Mouse (Mus musculus): ENCODE results near the gene Wnt16. TPM values are rescaled to one million over a fixed set of nuclear protein-coding genes. Genes with fewer than 3 reads are reported as not detected.

Gene Wnt16
- total RNA-seq, 2 experiments from 2014 or later, result 0.69 to 1.2 TPM

- intact Hi-C loops (cut with DNase I), result loop anchor here (10.0 kb wide), 1 partner anchor 948 kb away; the partner anchor contains the start of gene Fezf1
- DNase-seq (ENCODE audit: low spot score in 2 of 2), result no peak
These were observed 9.0 kb downstream of the Wnt16 start for GRCm38 (mm10) chr6:22297028-22297427.

DNA sequence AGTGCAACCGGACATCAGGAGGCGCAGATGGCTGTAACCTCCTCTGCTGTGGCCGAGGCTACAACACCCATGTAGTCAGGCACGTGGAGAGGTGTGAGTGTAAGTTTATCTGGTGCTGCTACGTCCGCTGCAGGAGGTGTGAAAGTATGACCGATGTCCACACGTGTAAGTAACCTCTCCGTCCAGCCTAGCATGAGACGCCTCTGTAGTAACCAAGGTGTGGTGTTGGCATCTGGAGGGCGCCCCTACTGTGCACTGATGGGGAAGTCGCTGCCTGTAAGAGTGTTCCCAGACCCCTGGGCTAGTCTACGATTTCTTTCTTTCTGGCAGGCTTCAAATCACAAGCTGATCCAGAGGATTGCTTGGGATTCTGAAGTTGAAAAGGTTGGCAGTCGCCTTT is 10.0 kb downstream of the Wnt16 start:
- intact Hi-C loops (cut with DNase I), result loop anchor here (10.0 kb wide), 1 partner anchor 947 kb away; the partner anchor contains the start of gene Fezf1
- DNase-seq (ENCODE audit: low spot score in 2 of 2), result no peak

- peak; percentile 65 to 78 for DNase-seq (ENCODE audit: low spot score in 2 of 2)
- intact Hi-C loops (cut with DNase I), result loop anchor here (1.0 to 5.0 kb wide), 3 partner anchors 169 to 657 kb away; no protein-coding TSS in a partner anchor
These were observed 37.5 kb downstream of the Wnt16 start for GRCm38 (mm10) chr6:22325364-22326072.

GRCm38 (mm10) chr6:22326289-22326688 is 38.3 kb downstream of the Wnt16 start:
- DNase-seq (ENCODE audit: low spot score in 2 of 2), result no peak
- intact Hi-C loops (cut with DNase I), result loop anchor here (5.0 kb wide), 2 partner anchors 204 to 656 kb away; no protein-coding TSS in a partner anchor

DNA sequence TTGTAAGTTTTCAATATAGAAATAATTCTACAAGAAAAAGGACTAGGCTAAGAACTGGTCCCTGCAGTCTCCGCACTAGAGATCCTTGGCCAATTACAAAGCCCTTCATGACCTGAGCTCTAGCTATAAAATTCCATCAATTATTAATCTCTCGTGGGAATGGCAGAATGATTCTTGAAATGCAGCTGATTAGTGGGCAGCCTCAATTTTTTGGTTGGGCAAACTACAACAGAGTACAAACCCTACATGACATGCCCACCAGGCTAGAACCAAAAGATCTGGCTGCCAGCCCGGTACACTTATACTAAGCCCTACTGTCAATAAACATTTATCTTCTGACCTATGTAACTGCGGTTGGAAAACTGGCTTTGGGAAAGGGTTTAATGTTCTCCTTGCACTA is 39.1 kb downstream of the Wnt16 start:
- DNase-seq (ENCODE audit: low spot score in 2 of 2), result no peak
- intact Hi-C loops (cut with DNase I), result loop anchor here (5.0 kb wide), 2 partner anchors 205 to 655 kb away; no protein-coding TSS in a partner anchor

GRCm38 (mm10) chr6:22327931-22328330 is 39.9 kb downstream of the Wnt16 start:
- intact Hi-C loops (cut with DNase I), result loop anchor here (5.0 kb wide), 2 partner anchors 206 to 654 kb away; no protein-coding TSS in a partner anchor
- DNase-seq (ENCODE audit: low spot score in 2 of 2), result no peak

GRCm38 (mm10) chr6:22330169-22330960 is 42.3 kb downstream of the Wnt16 start:
- intact Hi-C loops (cut with DNase I), result no loop called here
- no peak for DNase-seq (ENCODE audit: low spot score in 2 of 2)

GRCm38 (mm10) chr6:22332548-22332947 is 44.5 kb downstream of the Wnt16 start:
- DNase-seq (ENCODE audit: low spot score in 2 of 2), result no peak

GRCm38 (mm10) chr6:22339763-22340542 is 51.9 kb downstream of the Wnt16 start:
- no peak for DNase-seq (ENCODE audit: low spot score in 2 of 2)
- intact Hi-C loops (cut with DNase I), result no loop called here

More at GRCm38 (mm10) chr6:22332548-22332947, 44.5 kb downstream of the Wnt16 start:
- intact Hi-C loops (cut with DNase I), result no loop called here

DNA sequence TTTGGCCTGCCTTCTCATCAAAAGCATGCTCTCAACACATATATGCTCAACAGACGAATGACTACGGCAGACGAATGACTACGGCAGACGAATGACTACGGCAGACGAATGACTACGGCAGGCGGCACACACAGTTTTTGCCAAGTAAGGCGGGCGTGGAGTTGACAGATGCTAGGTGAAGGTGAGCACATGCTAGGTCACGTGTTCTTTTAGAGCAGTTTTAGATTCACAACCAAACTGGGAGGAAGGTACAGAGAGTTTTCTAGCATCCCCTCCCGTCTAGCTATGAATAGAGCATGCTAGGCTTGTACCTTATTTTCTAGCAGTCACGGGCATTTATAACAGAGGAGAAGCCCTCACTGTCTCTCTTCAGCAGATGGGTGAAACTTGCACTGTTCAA is 52.8 kb downstream of the Wnt16 start:
- intact Hi-C loops (cut with DNase I), result no loop called here

DNA sequence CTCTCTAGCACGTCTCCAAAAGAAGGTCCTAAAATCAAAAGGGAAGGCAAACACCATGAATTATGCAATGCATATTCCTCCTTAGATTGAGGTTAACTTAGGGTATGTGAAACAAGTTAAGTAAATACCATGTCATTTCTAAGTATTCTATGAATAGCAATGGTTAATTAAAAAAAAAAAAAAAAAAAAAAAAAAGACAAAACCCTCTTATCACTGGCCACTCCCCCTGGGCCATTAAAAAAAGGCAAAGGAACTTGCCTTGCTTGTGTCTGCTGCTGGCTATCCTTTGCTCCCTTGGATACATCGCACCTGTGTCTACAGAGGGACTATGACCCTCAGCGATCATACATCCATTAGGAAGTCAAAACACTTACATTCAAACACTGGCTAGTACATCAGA is 55.3 kb downstream of the Wnt16 start:
- intact Hi-C loops (cut with DNase I), result no loop called here
- no peak for DNase-seq (ENCODE audit: low spot score in 2 of 2)

More for the DNA sequence above, 52.8 kb downstream of the Wnt16 start:
- no peak for DNase-seq (ENCODE audit: low spot score in 2 of 2)

DNA sequence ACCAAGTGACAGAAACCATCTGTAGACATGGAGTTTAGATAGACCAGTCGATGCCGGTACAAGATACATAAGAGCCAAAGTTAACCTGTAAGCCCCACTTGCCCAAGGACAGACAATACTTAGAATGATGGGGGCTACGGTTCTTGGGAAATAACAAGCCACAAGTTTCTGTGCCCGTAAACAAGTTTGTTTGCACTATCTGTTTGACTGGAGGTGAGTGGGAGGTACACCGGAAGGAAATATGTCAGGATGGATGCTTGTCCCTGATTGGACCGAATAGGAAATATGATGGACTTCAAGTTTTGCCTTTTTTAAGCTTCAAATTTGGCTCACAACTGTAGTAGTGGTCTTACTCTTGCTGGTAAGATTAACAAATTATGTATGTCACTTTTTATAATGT is 55.7 kb downstream of the Wnt16 start:
- intact Hi-C loops (cut with DNase I), result no loop called here
- no peak for DNase-seq (ENCODE audit: low spot score in 2 of 2)

GRCm38 (mm10) chr6:22344443-22344842 is 56.4 kb downstream of the Wnt16 start:
- intact Hi-C loops (cut with DNase I), result no loop called here
- DNase-seq (ENCODE audit: low spot score in 2 of 2), result no peak

GRCm38 (mm10) chr6:22347132-22347902 is 59.3 kb downstream of the Wnt16 start:
- intact Hi-C loops (cut with DNase I), result no loop called here
- no peak for DNase-seq (ENCODE audit: low spot score in 2 of 2)

Other genes with a start within 250 kb of the Wnt16 start
- 10 to 100 TPM; 86.8 to 88.0 TPM for gene Fam3c, start 68.0 kb downstream of the Wnt16 start, total RNA-seq (2021)

Measured in left cerebral cortex, postnatal 36 days (tissue).